Mouse (Mus musculus) erythroblast, embryonic 14.5 days (primary cell): ENCODE measurements around the gene Chgb.

ENCODE experiments used
- GATA1 ChIP-seq: IDR thresholded peaks from 2 replicates; pipeline ENCODE4 v1.6.1; 2012; ENCODE audit warnings: low read length, inconsistent platforms, mixed read lengths
- TAL1 ChIP-seq: IDR thresholded peaks from 3 replicates; pipeline ENCODE4 v1.6.1; 2012; ENCODE audit warnings: low read length, inconsistent platforms, mixed read lengths

GRCm38 (mm10) chr2:132741862-132742347, 39.2 kb upstream of the Chgb start:
- TF ChIP-seq TAL1, result no peak
- TF ChIP-seq GATA1, result no peak
